Mouse (Mus musculus) bone marrow macrophage, adult 2 months (primary cell): ENCODE results near the gene Setd6. TPM values are rescaled to one million over a fixed set of nuclear protein-coding genes. Genes with fewer than 3 reads are reported as not detected.

Source experiments
- H3K27ac ChIP-seq: 2 replicates; pipeline ENCODE4 v1.5.1; 2012; ENCODE audit warnings: low read depth, low read length; ENCODE audit not compliant: insufficient read depth
- H3K4me1 ChIP-seq: 2 replicates; pipeline ENCODE4 v1.6.1; 2012; ENCODE audit warnings: low read length; ENCODE audit not compliant: control insufficient read depth, insufficient read depth
- H3K4me3 ChIP-seq: 2 replicates; pipeline ENCODE4 v1.5.1; 2012; ENCODE audit warnings: mild to moderate bottlenecking, low read length, moderate library complexity; ENCODE audit not compliant: insufficient read depth
- CTCF ChIP-seq: IDR thresholded peaks from 2 replicates; pipeline ENCODE4 v1.5.1; 2012; ENCODE audit warnings: low read depth, mild to moderate bottlenecking, low read length, moderate library complexity
- POLR2A ChIP-seq: IDR thresholded peaks from 2 replicates; pipeline ENCODE4 v1.6.1; 2012; ENCODE audit warnings: mild to moderate bottlenecking, low read depth, low read length, borderline replicate concordance
- polyA plus RNA-seq: library from polyadenylated mRNA; stranded (reverse); fragments of >200 nt; gene quantifications from 2 replicates; pipeline ENCODE4 v1.2.4, GENCODE M21; 2012; ENCODE audit not compliant: missing spikeins, insufficient read depth, insufficient read length

Setd6 gene
- polyA plus RNA-seq, 1 experiment: 11.2 TPM

DNA sequence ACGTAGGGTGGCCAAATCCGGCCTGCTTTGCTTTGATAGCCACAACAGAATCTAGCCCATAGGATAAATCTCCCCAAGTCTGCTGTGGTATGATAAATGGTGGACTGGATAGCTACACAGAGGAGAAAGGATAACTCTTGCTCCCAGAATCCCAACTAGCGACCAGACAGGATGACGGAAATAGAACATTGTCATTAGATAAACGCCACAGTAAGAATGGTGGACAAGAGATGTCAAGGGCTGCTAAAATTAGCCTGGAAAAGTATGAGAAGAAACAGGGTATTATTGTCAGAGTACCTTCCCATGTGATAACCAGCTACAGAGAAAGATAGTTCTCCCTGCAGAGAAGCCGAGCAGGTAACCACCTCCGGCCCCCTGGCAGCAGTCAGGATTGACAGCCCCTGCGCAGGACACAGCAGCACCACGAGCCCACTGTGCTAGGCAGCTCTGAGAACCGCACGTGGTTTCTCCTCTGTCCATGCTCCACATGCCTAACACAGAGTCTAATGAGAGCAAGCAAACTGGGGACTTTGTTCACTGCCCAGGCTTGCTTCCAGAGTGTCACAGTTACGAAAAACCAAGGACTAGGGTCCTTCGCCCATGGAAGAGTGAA, 24.6 kb upstream of the Setd6 start:
- Histone ChIP-seq H3K27ac (no peak overlapping the region), H3K4me3 (no peak overlapping the region), H3K4me1 (0 out of 2 replicates have a peak, but pooled peaks cover 2% of the 10 kb centered on the region)
- TF ChIP-seq CTCF (no peak), POLR2A (no peak)

DNA sequence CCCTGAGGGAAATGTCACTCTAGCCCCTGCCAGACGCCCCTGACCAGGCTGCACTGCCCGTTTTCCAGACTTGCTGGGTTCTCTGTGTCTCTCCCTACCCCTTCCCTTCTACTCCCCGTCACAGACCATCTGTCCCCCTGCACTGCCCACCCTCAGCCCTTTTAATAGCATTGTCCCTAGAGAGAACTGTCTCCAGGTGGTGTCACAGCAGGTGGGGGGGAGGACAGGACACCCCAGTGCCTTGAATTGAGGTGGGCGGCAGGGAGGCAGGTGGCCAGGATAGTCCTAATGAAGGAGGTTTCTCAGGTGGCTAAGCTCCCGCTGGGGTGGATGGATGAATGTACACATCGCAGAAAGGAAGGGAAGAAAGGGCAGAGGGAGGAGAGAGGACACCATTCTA, 21.1 kb upstream of the Setd6 start:
- no peak for TF ChIP-seq POLR2A
- Histone ChIP-seq H3K4me3 (no peak overlapping the region), H3K4me1 (0 out of 2 replicates have a peak, but pooled peaks cover 2% of the 10 kb centered on the region), H3K27ac (no peak overlapping the region)

DNA sequence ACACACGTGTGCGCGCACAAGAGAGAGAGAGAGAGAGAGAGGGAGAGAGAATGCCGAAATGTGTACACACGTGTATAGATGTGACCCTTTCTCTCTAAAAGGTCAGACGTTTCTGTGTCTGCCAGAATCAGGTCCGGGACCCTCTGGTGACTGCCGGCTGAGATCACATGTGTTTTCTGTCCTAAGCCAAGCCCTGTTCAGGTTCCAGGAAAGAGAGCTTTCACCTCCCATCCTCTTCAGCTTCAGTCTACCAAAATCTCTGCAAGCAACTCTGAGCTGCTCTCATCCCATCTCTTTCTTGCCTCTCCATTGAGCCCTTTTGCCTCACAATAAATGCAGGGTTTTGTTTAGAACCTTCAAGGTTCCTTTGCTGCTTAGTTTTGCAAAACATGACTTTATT, 19.0 kb upstream of the Setd6 start:
- TF ChIP-seq CTCF: no peak
- no peak for TF ChIP-seq POLR2A
- H3K4me1 ChIP-seq: no peaks in the 10 kb centered on the region
- no peak overlapping the region for H3K27ac ChIP-seq
- no peak overlapping the region for H3K4me3 ChIP-seq

DNA sequence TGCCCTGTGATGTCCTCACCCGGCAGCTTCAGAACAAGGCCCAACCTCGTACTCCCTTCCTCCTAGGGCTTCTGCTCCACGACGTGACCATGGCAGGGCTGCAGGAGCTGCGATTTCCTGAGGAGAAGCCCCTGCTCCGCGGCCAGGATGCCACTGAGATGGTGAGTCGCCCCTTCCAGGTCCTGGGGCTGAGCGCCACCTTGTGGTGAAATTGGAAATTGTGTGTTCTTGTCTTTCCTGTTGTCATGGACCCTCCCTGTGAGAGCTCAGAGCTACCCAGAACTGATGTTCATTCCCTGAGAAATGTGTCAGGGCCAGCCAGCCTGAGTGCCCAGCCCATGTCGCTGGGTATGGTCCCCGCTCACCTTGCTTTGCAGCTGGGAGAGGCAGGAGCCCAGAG, 18.6 kb upstream of the Setd6 start:
- Histone ChIP-seq H3K4me3 (no peak overlapping the region), H3K27ac (no peak overlapping the region), H3K4me1 (no peaks in the 10 kb centered on the region)
- TF ChIP-seq POLR2A: no peak
- peak; percentile 89 for TF ChIP-seq CTCF

DNA sequence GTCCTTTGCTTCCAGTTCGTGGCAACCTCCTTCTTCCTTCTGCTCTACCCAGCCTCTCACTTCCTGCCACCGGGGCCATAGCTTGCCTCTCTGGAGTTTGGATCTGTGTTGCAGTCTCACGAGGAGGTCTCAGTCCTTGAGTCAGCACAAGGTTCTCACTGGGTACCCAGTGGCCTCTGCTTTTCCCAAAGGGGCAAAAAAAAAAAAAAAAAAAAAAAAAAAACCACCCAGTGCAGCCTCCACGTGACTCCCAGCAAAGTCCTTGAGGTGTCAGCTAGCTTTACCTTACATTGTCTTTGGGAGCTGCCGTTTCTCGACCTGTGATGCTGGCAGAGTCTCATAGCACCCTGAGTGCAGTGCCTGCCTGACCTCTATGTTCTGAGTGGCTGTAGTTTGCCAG, 17.5 kb upstream of the Setd6 start:
- TF ChIP-seq POLR2A: no peak
- no peak for TF ChIP-seq CTCF
- H3K4me1 ChIP-seq: no peaks in the 10 kb centered on the region

DNA sequence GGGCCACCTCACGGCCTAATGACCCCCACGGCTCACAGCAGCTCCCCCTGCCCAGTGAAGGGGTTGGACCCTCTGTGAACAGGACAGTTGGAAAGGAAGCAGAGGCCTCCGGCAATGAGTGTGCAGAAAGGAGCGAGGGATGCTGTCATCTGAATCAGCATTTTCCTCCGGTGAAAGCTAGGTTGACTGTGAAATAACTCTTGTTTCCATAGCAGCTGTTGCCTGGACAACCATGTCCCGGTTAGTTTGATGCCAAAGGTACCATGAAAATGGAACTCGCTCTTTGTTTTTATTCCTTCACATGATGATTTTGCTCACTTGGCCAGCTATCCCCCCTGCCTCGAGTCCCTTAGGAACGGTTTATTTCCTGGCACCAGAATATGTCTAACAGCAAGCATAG, 15.4 kb upstream of the Setd6 start:
- H3K4me3 ChIP-seq: no peak overlapping the region
- no peak for TF ChIP-seq CTCF
- no peak for TF ChIP-seq POLR2A
- H3K4me1 ChIP-seq: peaks cover 3% of the 10 kb centered on the region; the same call in 1 of the 2 replicates
- H3K27ac ChIP-seq: no peak overlapping the region

More for the DNA sequence above, 17.5 kb upstream of the Setd6 start:
- H3K4me3 ChIP-seq: no peak overlapping the region
- H3K27ac ChIP-seq: no peak overlapping the region

DNA sequence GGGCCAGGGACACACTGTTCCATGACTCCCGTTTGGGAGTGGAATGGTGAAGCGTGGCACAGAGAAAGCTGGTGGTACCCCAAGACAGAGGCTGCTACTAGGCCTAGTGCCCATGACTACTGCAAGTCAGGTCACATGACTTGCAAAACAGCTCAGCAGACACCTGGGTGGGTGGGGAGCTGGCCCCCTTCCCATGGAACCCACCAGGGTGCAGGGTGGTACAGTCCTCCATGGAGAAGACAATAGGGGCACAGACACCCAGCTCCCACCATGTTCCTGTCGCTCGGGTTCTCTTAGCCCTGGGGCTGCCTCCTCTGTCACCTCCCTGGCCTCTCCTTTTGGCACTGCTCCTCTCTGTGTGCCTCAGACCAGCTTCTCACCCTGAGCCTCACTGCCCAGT, 13.9 kb upstream of the Setd6 start:
- Histone ChIP-seq H3K4me1 (peaks cover 3% of the 10 kb centered on the region; the same call in 1 of the 2 replicates), H3K27ac (no peak overlapping the region), H3K4me3 (no peak overlapping the region)
- TF ChIP-seq CTCF: no peak
- no peak for TF ChIP-seq POLR2A

DNA sequence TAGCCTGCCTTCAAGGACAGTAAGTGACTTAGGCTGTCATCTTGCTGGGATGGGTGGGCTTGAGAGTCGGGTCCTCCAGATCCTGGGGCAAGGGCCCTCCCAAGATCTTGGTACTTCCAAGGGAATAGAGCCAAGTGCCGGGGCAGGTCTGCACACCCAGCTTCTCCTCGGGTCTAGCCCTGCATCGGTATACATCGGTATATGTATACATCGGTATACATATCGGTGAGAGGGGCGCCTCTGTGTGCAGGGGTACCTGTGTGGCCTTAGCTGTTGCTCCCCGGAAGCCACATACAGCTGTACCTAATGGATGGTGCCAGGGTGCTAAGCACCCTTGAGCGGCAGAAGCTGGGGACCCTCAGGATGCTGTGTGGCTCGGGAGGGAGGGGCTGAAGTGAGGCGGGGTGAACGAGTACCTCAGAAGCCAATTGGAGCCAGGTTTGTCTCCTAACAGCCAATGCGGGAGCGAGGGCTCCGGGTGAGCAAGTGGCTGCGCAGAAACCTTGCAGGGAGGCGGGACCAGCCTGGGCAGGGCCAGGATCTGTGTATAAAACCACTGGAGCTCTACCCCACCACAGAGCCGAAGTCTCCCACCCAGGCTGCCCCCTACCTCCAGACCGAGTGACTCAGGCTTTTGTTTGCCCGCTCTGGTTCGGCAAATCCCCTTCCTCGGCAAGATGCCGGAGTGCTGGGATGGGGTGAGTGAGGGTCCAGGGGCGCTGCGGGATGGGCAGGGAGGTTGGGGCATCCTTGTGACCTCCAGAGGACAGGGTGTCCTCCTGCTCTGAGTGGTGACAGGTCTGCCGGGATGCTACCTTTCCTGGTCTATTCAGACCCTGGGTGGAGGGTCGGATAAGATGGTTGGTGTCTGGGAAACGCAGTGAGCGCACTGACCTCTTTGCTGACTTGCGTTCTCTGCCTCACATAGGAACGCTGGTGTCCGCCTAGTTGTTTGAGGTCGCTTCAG, 12.9 kb upstream of the Setd6 start:
- Histone ChIP-seq H3K4me3 (peak overlapping the region; percentile 67), H3K27ac (no peak overlapping the region), H3K4me1 (peaks cover 3% of the 10 kb centered on the region; the same call in 1 of the 2 replicates)
- TF ChIP-seq POLR2A (no peak), CTCF (no peak)

DNA sequence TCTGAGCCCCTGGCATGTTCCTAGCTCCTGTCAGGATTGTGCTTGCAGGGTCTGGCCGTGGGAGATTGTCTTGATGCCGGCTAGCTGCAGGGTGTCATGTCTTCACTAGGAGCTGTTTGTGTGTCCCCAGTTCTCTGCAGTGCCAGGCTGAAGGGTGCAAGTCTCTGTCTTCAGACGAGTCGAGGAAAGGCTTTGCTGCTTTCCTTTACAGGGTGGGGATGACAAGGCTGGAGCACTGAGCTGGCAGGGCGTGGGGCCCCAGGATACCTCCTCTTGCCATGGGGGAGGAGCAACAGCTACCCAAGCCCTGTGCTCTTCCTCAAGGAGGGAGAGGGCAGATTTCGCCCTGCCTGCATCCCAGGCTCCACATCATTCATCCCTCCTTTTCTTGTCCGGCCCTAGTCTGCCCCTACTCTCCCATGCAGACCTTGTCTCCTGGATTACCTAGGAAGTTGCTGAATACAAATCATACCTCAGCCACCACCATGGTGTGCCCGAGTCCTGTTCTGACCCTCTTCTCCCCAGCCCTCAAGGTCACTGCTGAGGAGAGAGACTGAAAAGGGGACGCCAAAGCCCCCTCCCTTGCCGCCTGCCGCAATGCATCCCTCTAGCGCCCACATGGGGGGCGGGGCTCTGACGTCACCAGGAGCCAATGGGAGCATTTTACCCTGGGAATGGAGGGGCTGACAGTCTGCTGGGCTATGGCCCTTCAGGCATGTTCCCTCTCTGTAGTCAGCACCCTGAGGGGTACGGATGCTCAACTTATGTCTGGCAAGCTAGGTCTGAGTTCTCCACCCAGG, 12.0 kb upstream of the Setd6 start:
- peak overlapping the region; percentile 67 for H3K4me3 ChIP-seq
- H3K27ac ChIP-seq: no peak overlapping the region
- TF ChIP-seq POLR2A (no peak), CTCF (no peak)
- peaks cover 3% of the 10 kb centered on the region; the same call in 1 of the 2 replicates for H3K4me1 ChIP-seq

DNA sequence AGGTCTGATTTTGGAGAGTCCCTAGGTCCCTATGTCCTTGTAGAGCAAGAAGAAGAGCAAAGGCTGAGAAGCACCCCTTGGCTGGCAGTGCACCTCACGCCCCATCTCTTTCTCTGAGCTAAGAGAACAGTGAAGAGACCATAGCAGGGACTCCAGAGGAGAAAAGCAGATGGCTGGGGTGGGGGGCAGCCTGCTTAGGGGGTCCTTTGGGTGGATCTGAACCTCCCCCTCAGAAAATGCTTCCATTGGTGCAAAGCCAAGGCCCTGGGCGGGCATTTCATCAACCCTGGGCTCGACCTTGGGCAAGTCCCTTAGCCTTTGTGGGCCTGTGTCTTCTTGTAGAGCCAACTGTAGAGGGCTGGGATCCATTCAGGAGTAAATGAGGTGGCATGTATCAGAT, 11.1 kb upstream of the Setd6 start:
- no peak overlapping the region for H3K27ac ChIP-seq
- TF ChIP-seq CTCF: no peak
- TF ChIP-seq POLR2A: no peak
- peaks cover 3% of the 10 kb centered on the region; the same call in 1 of the 2 replicates for H3K4me1 ChIP-seq
- H3K4me3 ChIP-seq: no peak overlapping the region
